Mouse (Mus musculus) heart, embryonic 15.5 days (tissue): ENCODE measurements around the gene Rrp15. TPM values are rescaled to one million over a fixed set of nuclear protein-coding genes. Genes with fewer than 3 reads are reported as not detected.
"Not testable (repeated sequence)": the region's sequence is repeated elsewhere in the genome, so short reads cannot be mapped to it uniquely, and the experiment has no call there.

ENCODE experiments used
- ATAC-seq: fragments of 200-750 bp; cut with Nextera tagmentation; replicated peaks from 2 replicates; pipeline ENCODE4 v1.8.0; 2017; ENCODE audit warnings: low read depth, moderate TSS enrichment; ENCODE audit not compliant: insufficient number of reproducible peaks, insufficient read depth, low FRiP score
- H3K27ac ChIP-seq: fragments of 300-500 bp; sonication (generic); 2 replicates; pipeline ENCODE4 v1.5.1; 2015; ENCODE audit warnings: mild to moderate bottlenecking, inconsistent platforms
- H3K27me3 ChIP-seq: fragments of 300-500 bp; sonication (generic); 2 replicates; pipeline ENCODE4 v1.6.1; 2015; ENCODE audit warnings: inconsistent platforms
- H3K36me3 ChIP-seq: fragments of 300-500 bp; sonication (generic); 2 replicates; pipeline ENCODE4 v1.6.1; 2015; ENCODE audit warnings: mild to moderate bottlenecking, inconsistent platforms
- H3K4me1 ChIP-seq: fragments of 300-500 bp; sonication (generic); replicated peaks from 2 replicates; pipeline ENCODE4 v1.6.1; 2015; ENCODE audit warnings: inconsistent platforms
- H3K4me2 ChIP-seq: fragments of 300-500 bp; sonication (generic); 2 replicates; pipeline ENCODE4 v1.6.1; 2015; ENCODE audit warnings: inconsistent platforms, mild to moderate bottlenecking, moderate library complexity
- H3K4me3 ChIP-seq: fragments of 300-500 bp; sonication (generic); 2 replicates; pipeline ENCODE4 v1.5.1; 2015; ENCODE audit warnings: mild to moderate bottlenecking, inconsistent platforms
- H3K9ac ChIP-seq: fragments of 300-500 bp; sonication (generic); 2 replicates; pipeline ENCODE4 v1.6.1; 2015; ENCODE audit warnings: mild to moderate bottlenecking, inconsistent platforms
- H3K9me3 ChIP-seq: fragments of 300-500 bp; sonication (generic); replicated peaks from 2 replicates; pipeline ENCODE4 v1.6.1; 2016; ENCODE audit warnings: inconsistent platforms
- WGBS: fragments of 180-500 bp; shearing (Covaris S2); methylation state at CpG from one replicate; pipeline ENCODE4 v1.1.7; 2015; ENCODE audit warnings: mixed read lengths; 5-methylcytosine and 5-hydroxymethylcytosine counted together
- polyA plus RNA-seq: library from polyadenylated mRNA; unstranded; fragments of >200 nt; fragmentation: Nextera tagmentation; extraction: Ambion mirVana; gene quantifications from 2 replicates; pipeline ENCODE4 v1.2.1, GENCODE M21; 2015

The Rrp15 gene
- 27.7 and 32.5 TPM in 2 replicates for polyA plus RNA-seq

DNA sequence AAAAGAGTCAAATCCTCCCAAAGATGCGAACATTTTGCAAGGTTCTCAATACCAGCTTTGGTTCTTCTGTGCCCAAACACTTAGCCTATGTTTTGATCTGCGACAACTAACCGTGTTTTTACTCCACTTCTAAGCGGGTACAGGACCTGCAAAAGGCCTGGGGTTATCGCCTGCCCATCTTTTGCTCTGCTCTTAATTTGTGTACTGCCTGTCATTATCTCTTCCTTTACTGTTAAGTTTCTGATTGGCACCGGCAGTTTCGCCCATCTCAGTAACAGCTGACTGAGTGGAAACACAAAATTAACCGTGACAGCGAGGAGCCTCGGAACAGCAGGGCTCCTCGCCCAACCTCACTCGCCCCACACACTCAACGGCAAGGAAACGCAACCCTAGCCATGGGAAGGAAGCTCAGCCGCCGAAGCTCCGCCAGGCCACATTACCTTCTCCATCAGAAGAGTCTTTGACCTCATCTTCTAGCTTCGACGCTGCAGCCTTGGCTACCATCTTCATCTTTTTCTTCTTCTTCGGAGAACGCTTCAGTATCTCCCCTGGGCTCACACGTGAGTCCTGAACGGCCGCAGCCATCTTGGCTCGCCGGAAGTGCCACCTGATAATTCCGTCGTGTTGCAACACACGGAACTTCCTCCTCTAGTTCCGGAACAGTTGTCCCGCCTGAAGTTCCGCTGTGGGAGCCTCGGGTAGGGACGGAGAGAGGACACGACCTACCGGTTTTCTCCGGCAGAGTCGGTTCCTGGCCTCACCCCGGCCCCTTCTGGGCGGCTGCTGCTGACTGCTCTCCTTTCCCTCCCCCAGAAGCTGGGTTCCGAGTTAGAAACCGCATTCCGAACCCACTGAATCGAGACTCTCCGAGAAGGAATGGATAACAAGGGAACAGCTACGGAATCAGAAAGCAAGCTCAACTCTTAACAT, at the start of gene Rrp15:
Gene Rrp15 (minus strand): TSS at position 635 of the 930 bp plus-strand sequence.
- H3K4me1 ChIP-seq = peaks cover 12% of the 10 kb centered on the region
- no peaks in the 10 kb centered on the region for H3K9me3 ChIP-seq
- H3K27ac ChIP-seq = peak within 1 kb of the TSS; percentile 79
- ATAC-seq = peak; percentile 90
- H3K9ac ChIP-seq = peak within 1 kb of the TSS; percentile 76
- WGBS = under 1% methylated on average over 46 of the region's 46 CpGs
- H3K4me2 ChIP-seq = peak within 1 kb of the TSS; percentile 80
- peak within 1 kb of the TSS; percentile 75 for H3K4me3 ChIP-seq
- no peaks in the 10 kb centered on the region for H3K36me3 ChIP-seq
- H3K27me3 ChIP-seq = no peaks in the 10 kb centered on the region

DNA sequence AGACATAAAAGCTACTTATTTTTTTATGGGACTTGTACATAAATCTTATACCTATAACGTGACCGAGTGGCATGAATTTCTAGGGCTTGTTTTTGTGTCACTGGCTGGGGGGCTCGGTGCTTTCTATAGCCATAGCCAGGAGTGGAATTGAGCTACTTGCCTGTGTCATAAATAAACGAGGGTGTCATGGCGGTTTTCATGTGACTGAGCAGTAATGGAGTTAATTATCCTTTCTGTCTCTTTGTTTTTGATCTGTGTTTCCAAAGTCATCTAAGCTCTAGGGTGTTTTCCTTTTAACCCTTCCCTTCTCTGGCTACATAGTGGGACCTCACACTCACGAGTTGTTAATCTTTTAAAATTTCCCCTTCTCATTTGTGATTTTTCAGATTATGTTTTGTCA, 48.8 kb upstream of the Rrp15 start:
- Histone ChIP-seq H3K9ac (no peak overlapping the region), H3K4me2 (no peak overlapping the region), H3K4me3 (no peak overlapping the region), H3K27ac (no peak overlapping the region), H3K36me3 (no peaks in the 10 kb centered on the region), H3K4me1 (no peaks in the 10 kb centered on the region), H3K27me3 (no peaks in the 10 kb centered on the region), H3K9me3 (no peaks in the 10 kb centered on the region)
- ATAC-seq = no peak
- WGBS = 69% methylated on average over 6 of the region's 6 CpGs

DNA sequence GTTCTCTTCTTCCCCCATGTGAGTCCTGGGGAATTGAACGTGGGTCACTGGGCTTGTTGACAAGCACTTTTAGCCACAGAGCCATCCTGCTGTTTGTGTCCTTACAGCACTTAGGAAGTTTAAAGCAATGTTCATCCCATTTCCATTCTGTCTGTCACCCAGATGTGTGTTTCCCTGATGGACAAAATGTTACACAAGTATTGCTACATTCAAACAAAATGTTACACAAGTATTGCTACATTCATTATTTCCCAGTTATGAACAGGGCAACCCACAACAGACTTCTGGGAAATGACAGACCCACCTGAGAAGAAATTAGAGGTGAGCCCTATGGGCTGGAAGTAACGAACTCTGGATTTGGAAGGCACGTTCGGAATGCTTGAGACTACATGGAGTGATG, 36.2 kb upstream of the Rrp15 start:
- Histone ChIP-seq H3K9me3 (no peaks in the 10 kb centered on the region), H3K9ac (no peak overlapping the region), H3K4me2 (no peak overlapping the region), H3K27ac (no peak overlapping the region), H3K4me1 (no peaks in the 10 kb centered on the region), H3K36me3 (no peaks in the 10 kb centered on the region), H3K27me3 (no peaks in the 10 kb centered on the region), H3K4me3 (no peak overlapping the region)
- 76% methylated on average over 4 of the region's 4 CpGs for WGBS
- ATAC-seq = no peak

DNA sequence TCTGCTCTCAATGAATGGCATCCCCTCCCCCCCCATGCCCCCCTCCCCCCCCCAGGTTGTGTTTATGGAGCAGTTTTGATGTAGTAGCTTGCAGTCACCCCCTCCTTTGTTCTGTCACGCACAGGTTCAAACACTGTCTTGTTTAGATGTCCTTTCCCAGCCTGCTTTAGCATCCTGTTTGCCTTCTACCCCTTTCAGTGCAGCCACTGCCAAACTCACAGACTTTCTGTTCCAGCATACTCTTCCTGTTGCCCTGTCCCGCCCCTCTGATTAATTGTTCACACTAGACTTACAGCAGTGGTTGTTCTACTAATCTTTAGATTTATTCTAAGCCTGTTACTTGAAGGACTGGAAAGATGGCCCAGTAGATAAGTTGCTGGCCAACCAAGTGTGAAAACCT, 31.7 kb upstream of the Rrp15 start:
- no peak overlapping the region for H3K9ac ChIP-seq
- H3K4me2 ChIP-seq = 0 out of 2 replicates have a peak overlapping the region, but pooled peaks have one; percentile 15
- ATAC-seq = no peak
- WGBS = 54% methylated on average over 2 of the region's 2 CpGs
- no peak overlapping the region for H3K4me3 ChIP-seq
- H3K36me3 ChIP-seq = no peaks in the 10 kb centered on the region
- no peaks in the 10 kb centered on the region for H3K4me1 ChIP-seq
- H3K27ac ChIP-seq = no peak overlapping the region
- H3K27me3 ChIP-seq = no peaks in the 10 kb centered on the region
- no peaks in the 10 kb centered on the region for H3K9me3 ChIP-seq

DNA sequence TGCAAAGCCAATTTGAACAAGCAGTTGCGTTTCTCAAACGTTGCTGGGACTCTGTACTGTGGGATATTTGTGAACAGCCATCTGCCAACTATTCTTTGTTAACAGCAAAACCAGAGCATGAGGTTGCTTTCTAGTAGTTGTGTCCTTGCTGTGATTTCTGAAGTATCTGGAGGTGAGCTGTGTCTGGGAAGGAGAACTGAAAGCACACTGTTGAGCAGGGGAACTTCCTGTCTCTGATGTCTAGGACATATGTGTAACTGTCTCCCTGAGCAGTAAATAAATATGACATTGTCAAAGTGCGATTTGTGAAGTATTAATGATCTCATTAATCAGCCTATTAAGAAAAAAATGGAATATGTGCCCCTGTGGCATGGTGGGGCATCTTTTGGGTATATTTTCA, 24.0 kb upstream of the Rrp15 start:
- Histone ChIP-seq H3K27ac (no peak overlapping the region), H3K9me3 (no peaks in the 10 kb centered on the region), H3K4me1 (no peaks in the 10 kb centered on the region), H3K9ac (no peak overlapping the region), H3K4me2 (no peak overlapping the region), H3K4me3 (no peak overlapping the region), H3K36me3 (no peaks in the 10 kb centered on the region), H3K27me3 (no peaks in the 10 kb centered on the region)
- WGBS = 71% methylated on average over 3 of the region's 3 CpGs
- ATAC-seq = no peak

DNA sequence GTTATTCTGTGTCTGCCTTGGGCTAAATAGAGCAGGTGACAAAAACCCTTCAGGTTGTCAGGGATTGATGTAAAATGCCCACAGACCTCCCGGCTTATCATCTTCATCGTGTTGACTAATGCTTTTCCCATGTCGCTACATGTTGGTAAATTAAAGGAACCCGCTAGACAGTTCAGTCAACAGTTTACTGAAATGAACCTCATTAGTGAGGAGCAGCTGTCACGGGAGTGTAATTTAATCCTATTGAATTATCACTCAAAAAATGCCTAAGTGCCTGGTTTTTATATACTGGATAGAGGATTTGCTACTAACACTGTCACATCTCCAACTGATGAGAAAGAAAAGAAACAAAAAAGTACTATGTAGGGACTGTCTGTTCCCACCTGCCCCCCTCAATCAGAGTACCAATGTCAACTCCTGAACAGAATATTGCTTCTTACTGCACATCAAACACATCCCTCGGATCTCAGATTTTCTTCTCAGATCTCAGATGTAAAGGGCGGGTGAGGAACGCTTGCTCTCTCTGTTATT, 23.5 kb upstream of the Rrp15 start:
- no peak overlapping the region for H3K27ac ChIP-seq
- H3K4me1 ChIP-seq = no peaks in the 10 kb centered on the region
- no peaks in the 10 kb centered on the region for H3K36me3 ChIP-seq
- H3K4me2 ChIP-seq = no peak overlapping the region
- no peak overlapping the region for H3K4me3 ChIP-seq
- no peak for ATAC-seq
- no peaks in the 10 kb centered on the region for H3K9me3 ChIP-seq
- 77% methylated on average over 8 of the region's 8 CpGs for WGBS
- H3K27me3 ChIP-seq = no peaks in the 10 kb centered on the region
- H3K9ac ChIP-seq = no peak overlapping the region

DNA sequence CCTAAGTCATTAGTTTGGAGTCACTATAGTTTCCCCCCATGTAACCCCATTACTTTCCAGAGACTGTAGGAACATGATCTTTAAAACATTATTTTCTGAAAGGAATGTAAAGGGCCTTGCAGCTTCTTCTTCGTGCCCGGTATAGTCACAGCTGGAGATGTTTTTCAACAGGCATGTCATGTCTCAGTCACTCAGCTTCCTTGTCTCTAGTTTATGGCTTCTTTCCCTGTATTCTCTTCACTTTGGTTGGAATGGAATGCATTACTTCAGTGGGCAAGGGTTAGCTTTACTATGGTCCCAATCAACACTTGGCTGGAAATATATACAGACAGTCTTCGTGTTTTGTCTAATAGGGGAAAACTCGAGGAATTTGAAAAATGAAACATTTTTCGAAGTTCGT, 22.8 kb upstream of the Rrp15 start:
- ATAC-seq = no peak
- Histone ChIP-seq H3K36me3 (no peaks in the 10 kb centered on the region), H3K27me3 (no peaks in the 10 kb centered on the region), H3K4me1 (no peaks in the 10 kb centered on the region), H3K4me2 (no peak overlapping the region), H3K9ac (no peak overlapping the region), H3K9me3 (no peaks in the 10 kb centered on the region), H3K4me3 (no peak overlapping the region), H3K27ac (no peak overlapping the region)
- WGBS = 64% methylated on average over 6 of the region's 6 CpGs

DNA sequence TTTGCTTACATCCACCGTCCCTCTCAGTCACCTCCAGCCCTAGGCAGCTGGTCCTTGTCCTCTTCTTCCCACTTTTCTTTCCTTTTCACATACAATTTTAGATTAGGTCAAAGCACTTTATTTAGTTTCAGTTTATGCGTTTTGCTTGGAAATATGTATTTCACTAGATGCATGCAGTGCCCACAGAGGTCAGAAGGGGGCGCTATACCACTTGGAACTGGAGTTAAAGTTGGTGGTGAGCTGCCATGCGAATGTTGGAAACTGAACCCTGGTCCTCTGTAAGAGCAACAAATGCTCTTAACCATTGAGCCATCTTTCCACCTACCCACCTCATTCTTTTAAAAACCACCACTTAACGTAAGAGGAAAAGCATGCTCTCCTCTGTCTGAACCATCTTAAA, 21.5 kb upstream of the Rrp15 start:
- 68% methylated on average over 5 of the region's 5 CpGs for WGBS

DNA sequence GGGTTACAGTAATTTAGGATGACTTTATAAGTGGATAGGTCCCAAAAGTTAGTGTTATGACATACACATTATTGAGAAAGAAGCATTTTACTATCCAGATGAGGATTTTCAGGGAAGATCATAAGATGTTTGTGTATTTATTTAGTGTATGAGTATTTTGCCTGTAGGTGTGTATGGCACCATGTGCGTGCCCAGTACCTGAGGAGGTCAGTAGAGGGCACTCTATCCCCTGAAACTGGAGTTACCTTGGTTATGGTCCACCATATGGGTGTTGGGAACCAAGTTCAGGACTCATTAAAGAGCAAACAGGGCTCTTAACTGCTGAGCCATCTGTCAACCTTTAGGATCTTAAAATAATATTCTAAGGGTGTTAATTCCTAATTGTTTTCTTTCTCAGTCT, 19.2 kb upstream of the Rrp15 start:
- H3K4me3 ChIP-seq = no peak overlapping the region
- ATAC-seq = no peak
- H3K9ac ChIP-seq = no peak overlapping the region
- no peak overlapping the region for H3K4me2 ChIP-seq
- no peaks in the 10 kb centered on the region for H3K4me1 ChIP-seq
- 80% methylated on average over 1 of the region's 1 CpGs for WGBS
- no peaks in the 10 kb centered on the region for H3K27me3 ChIP-seq
- H3K9me3 ChIP-seq = no peaks in the 10 kb centered on the region
- H3K36me3 ChIP-seq = no peaks in the 10 kb centered on the region
- no peak overlapping the region for H3K27ac ChIP-seq

More for the DNA sequence above, 21.5 kb upstream of the Rrp15 start:
- Histone ChIP-seq H3K4me3 (no peak overlapping the region), H3K36me3 (no peaks in the 10 kb centered on the region), H3K27me3 (no peaks in the 10 kb centered on the region), H3K4me1 (no peaks in the 10 kb centered on the region), H3K9ac (no peak overlapping the region), H3K27ac (no peak overlapping the region), H3K9me3 (no peaks in the 10 kb centered on the region), H3K4me2 (no peak overlapping the region)
- ATAC-seq = no peak

DNA sequence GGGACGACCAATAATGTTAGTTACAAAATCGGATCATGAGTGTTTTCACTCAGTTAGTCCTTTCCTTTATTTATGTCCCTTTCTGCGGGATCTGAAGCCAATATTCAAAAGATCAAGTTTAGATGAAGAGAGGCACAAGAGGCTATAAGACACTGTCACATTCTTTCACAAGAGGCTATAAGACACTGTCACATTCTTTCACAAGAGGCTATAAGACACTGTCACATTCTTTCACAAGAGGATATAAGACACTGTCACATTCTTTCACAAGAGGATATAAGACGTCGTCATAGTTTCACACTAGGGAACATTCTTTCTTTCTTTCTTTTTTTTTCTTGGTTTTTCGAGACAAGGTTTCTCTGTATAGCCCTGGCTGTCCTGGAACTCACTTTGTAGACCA, 14.3 kb upstream of the Rrp15 start:
- H3K4me2 ChIP-seq, H3K36me3 ChIP-seq, H3K4me1 ChIP-seq, H3K27me3 ChIP-seq, H3K9ac ChIP-seq, H3K9me3 ChIP-seq, H3K4me3 ChIP-seq, ATAC-seq, H3K27ac ChIP-seq: not testable (repeated sequence)
- WGBS = 67% methylated on average over 6 of the region's 6 CpGs

DNA sequence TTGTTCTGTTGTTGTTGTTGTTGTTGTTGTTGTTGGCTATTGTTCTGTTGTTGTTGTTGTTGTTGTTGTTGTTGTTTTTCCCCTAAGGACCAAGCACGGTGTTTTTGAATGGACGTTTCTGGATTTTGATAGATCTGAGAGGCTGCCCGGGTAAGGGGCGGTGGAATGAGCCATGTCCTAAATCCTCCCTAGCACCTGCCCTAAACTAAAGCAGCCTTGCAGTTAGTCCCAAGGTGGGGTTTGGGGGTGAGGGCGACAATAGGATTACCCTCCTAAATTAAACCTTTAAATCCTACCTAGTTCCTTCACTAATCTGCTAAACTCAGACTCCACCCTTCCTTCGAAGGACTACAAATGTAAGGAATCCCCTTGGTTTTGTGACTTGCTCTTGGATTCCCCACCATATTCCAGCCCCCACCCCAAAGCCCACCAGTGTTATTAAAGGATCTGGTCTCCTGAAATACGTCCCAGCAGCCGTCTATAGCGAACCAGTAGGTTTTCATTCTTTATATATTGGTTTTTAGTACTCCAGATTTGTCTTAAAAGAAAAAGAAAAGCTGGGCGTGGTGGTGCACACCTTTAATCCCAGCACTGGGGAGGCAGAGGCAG, 621 bp upstream of the Rrp15 start:
- no peaks in the 10 kb centered on the region for H3K36me3 ChIP-seq
- H3K4me2 ChIP-seq = peak overlapping the region; percentile 80
- peak overlapping the region; percentile 76 for H3K9ac ChIP-seq
- H3K4me1 ChIP-seq = peaks cover 12% of the 10 kb centered on the region
- peak overlapping the region; percentile 79 for H3K27ac ChIP-seq
- H3K27me3 ChIP-seq = no peaks in the 10 kb centered on the region
- peak; percentile 59; the same call in 1 of the 2 replicates for ATAC-seq
- H3K4me3 ChIP-seq = peak overlapping the region; percentile 75
- no peaks in the 10 kb centered on the region for H3K9me3 ChIP-seq
- 35% methylated on average over 10 of the region's 10 CpGs for WGBS
